Mouse (Mus musculus) bone marrow macrophage, adult 2 months (primary cell): ENCODE measurements around the gene Sp9. TPM values are rescaled to one million over a fixed set of nuclear protein-coding genes. Genes with fewer than 3 reads are reported as not detected.

Source experiments
- H3K27ac ChIP-seq: 2 replicates; pipeline ENCODE4 v1.5.1; 2012; ENCODE audit warnings: low read depth, low read length; ENCODE audit not compliant: insufficient read depth
- H3K4me1 ChIP-seq: 2 replicates; pipeline ENCODE4 v1.6.1; 2012; ENCODE audit warnings: low read length; ENCODE audit not compliant: control insufficient read depth, insufficient read depth
- H3K4me3 ChIP-seq: 2 replicates; pipeline ENCODE4 v1.5.1; 2012; ENCODE audit warnings: mild to moderate bottlenecking, low read length, moderate library complexity; ENCODE audit not compliant: insufficient read depth
- CTCF ChIP-seq: IDR thresholded peaks from 2 replicates; pipeline ENCODE4 v1.5.1; 2012; ENCODE audit warnings: low read depth, mild to moderate bottlenecking, low read length, moderate library complexity
- POLR2A ChIP-seq: IDR thresholded peaks from 2 replicates; pipeline ENCODE4 v1.6.1; 2012; ENCODE audit warnings: mild to moderate bottlenecking, low read depth, low read length, borderline replicate concordance
- polyA plus RNA-seq: library from polyadenylated mRNA; stranded (reverse); fragments of >200 nt; gene quantifications from 2 replicates; pipeline ENCODE4 v1.2.4, GENCODE M21; 2012; ENCODE audit not compliant: missing spikeins, insufficient read depth, insufficient read length

The Sp9 gene
- polyA plus RNA-seq, 1 experiment: not detected

DNA sequence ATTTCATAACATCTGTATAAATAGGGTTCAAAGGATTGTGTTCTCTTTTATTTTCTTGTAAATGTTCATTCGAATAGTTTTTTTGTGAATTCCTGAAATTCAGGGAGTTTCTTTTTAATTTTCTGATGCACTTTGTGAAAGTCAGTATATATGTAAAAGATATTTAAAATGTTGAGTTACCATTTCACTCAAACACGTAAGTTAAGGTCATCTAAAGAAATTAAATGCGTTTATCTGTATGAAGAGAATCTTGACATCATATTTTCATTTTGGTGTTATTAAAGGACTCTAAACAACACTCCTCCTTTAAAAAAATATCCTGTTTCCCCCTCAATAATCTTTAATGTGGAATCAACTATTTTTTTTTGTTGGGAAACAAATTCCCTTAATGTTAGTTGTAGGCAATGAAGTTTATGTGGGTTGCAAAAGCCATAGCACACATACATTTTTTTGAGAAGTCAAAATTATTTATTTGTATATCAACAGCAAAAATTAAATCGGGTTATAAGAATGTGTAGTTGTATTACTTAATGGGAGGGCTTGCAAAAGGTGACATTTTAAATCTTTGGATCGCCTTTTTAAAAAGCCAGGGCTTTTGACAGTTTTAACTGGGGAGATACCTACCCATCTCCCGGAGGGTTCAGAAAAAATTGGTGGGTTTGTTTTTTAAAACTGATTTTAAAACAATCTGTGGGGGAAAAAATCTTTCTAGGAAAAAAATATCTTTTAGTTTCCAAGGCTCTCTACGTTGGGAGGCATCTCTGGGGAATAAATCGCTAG is 3.7 kb downstream of the Sp9 start:
- no peak for TF ChIP-seq POLR2A
- TF ChIP-seq CTCF: no peak
- Histone ChIP-seq H3K4me1 (no peaks in the 10 kb centered on the region; the same call in 1 of the 2 replicates), H3K4me3 (no peak overlapping the region), H3K27ac (no peak overlapping the region)

DNA sequence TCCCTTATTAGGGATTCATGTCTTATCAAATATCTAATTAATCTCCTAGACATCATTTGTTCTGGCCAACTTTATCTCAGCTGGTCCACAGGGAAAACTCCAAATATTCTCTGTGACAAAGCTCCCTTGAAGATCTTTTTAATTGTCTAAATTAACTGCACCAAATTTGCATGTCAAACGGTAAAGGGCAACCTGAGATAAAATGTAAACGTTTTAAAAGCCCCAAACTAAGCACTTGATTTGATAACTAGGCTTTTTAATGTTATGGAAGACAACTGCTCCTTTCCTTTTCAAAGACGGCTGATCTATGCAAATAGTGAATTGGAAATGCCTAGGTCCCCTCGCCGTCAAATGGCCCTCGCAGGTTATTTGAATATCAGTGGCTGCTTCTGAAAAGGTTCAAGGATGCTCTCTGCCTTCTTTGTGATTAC is 4.4 kb downstream of the Sp9 start:
- no peaks in the 10 kb centered on the region; the same call in 1 of the 2 replicates for H3K4me1 ChIP-seq
- H3K27ac ChIP-seq: no peak overlapping the region
- no peak for TF ChIP-seq POLR2A
- TF ChIP-seq CTCF: no peak
- no peak overlapping the region for H3K4me3 ChIP-seq

DNA sequence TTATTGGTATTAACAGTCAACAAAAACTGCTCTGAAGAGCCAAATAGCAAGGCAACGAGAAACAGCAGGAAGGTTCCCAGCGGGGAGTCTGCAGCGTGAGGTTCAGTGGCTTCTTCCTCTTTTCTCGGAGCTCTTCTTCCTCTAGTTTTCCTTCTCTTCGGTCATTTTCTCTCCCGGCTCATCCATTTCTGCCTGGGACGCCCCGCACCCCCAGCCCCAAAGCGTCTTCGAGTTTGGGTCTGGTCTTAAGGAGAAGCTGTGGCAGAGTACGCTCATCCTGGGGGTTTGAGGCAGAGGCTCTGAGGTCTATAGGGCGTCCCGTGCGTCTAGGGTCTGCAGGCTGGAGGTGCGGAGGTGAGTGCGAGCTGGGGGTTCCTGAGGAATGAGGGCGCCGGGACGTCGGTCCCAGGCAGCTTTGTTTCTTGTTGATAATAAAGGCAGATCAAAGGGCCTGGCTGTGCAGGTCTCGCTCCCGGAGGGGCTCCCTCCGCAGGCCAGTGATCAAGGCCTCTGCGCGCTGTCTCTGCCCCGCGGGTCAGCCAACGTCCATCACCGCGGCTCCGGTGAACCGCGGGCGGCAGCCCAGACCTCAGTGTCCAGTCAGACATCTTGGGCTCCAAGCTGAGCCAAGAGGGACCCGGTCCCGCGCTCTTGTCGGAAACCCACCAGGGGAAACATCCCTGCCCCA is 5.4 kb downstream of the Sp9 start:
- Histone ChIP-seq H3K4me3 (peak overlapping the region; percentile 22), H3K4me1 (no peaks in the 10 kb centered on the region; the same call in 1 of the 2 replicates), H3K27ac (no peak overlapping the region)
- TF ChIP-seq POLR2A (no peak), CTCF (no peak)

DNA sequence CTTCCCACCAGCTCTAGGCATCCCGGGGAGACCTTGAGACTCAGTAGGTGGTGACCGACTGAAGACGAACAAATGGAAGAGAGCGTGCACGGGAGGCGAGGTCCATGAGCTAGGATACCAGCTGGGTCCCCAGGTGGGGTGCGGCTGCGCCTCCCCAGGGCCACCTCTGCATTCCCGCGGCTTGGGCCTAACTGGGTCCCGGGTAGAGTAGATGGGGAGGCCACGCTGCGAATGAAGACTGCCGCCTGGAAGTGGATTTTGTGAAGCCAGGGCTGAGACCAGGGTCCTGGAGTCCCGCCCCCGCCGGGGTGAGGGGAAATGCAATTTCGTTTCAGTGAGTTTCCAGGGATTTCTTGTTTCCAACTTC is 6.0 kb downstream of the Sp9 start:
- TF ChIP-seq POLR2A: no peak
- TF ChIP-seq CTCF: no peak
- H3K4me1 ChIP-seq: no peaks in the 10 kb centered on the region; the same call in 1 of the 2 replicates
- H3K4me3 ChIP-seq: peak overlapping the region; percentile 22; the same call in 1 of the 2 replicates

DNA sequence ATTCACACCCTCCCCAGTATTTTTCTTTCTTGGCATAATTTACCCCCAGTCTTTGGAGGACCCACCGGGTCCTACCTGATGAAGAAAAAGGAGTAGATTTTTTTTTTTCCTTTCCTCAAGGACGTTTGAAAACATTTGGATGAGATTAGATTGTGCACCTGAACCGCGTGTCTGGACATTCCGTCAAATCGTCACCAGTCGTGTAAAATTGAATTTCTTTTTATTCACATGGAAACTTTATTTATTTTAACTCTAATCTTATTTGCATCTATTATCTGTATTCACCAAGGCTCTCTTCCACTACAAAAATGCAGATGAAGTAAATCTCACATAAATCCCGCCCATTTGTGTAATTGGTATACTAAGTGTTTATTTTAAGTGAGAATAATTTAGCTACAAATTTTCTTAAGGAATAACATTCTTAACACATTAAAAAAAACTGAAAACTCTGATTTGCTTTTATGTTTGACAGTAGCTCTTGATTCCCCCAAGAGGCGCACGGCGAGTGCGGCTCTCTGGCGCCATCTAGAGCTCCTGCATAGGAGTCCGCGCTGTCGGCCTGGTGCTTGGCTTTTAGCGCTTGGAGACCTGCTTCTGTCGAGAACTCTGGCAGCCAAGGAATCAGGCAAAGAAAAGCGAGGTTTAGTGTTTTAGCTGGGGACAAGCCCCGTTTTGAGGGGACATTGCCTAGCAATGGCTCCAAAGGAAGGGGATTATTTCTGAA is 6.6 kb downstream of the Sp9 start:
- Histone ChIP-seq H3K4me1 (no peaks in the 10 kb centered on the region; the same call in 1 of the 2 replicates), H3K27ac (no peak overlapping the region), H3K4me3 (peak overlapping the region; percentile 46)
- no peak for TF ChIP-seq POLR2A
- TF ChIP-seq CTCF: peak; percentile 89

More for the DNA sequence above, 6.0 kb downstream of the Sp9 start:
- H3K27ac ChIP-seq: no peak overlapping the region

DNA sequence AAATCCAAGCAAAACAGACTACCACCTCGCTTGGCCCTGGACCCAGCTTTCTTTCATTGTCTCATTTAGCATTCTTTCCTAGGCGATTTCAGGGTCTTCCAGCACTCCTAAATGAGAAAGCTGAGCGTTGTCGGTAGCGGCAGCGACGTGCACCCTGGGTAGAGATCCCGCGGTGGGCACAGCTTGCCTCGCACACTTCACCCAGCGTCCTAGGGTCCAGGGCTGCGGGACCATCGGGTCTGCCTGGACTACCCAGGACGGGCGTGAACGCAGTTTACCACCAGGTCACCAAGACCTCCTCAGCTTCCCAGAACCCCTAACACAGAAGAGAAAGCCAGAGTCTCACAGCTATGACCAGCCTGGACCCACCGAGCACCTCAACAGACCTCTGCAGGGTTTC is 7.1 kb downstream of the Sp9 start:
- H3K27ac ChIP-seq: no peak overlapping the region
- H3K4me1 ChIP-seq: no peaks in the 10 kb centered on the region; the same call in 1 of the 2 replicates
- TF ChIP-seq POLR2A: no peak
- TF ChIP-seq CTCF: no peak
- H3K4me3 ChIP-seq: peak overlapping the region; percentile 46

DNA sequence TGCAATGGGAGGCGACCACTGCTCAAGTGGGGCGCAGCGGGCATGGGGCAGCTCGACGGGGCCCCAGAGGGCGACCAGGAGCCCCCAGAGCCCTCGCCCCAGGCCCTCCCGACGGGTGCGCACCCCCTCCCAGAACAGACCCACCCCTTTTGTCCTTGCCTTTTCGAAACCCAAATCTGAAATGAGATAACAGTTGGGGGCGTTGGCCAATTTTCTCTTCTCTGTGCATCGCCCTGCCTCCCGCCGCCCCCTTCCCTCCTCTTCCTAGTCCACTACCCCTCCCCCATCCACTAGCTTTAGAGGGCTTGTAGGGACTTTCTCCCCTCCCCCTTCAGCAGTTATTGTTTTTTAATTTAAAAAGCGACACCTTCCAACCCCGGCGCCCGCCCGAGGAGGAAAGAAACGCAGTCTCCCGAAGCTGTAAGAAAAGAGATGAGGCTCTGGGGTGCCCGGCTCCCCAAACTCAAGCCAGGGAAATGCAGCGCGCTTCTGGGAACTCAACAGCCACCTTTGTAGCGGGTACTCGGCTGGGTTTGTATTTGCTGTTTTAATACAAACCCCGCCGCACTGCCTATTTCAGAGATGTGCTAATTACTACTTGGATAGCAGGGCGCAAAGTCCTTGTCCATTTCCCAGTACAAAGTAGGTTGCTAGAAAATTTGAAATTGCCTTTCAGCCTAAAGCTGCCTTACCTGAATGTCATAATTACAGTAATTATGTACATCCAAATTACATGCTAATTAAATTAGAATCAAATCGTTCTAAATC is 7.7 kb downstream of the Sp9 start:
- TF ChIP-seq POLR2A (no peak), CTCF (no peak)
- Histone ChIP-seq H3K4me1 (no peaks in the 10 kb centered on the region; the same call in 1 of the 2 replicates), H3K27ac (no peak overlapping the region), H3K4me3 (peak overlapping the region; percentile 46)

DNA sequence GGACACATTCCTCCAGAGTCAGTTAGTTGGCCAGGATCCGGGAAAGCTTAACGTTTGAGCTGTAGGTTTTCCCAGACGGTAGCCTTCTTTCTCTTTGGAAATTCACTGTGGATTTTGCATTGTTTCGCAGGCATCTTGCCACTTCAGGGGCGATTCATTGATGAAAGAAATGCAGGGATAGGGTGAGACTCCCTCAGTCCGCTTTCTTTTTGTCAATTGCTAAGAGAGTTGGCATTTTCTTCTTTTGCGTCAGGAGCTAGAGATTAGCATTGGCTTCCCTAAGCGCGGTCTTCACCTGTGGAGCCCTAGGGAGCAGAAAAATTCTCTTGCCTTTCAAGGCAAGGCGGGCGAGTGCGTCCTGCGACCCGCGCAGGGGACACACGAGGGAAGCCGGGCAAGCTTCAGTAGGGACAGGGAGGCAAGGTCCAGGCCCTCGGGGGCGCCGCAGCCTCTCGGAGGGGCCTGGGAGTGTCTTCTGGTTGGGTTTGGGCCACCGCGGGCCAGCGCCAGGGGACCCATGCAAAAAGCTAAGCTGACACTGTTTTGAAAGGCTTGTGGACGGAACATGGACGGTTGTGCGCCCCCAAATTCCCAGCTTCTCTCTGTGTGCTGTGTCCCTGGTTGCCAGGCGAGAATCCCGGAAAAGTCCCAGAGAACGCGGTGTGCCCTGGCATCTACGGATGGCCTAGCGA is 8.8 kb downstream of the Sp9 start:
- Histone ChIP-seq H3K27ac (no peak overlapping the region), H3K4me1 (no peaks in the 10 kb centered on the region; the same call in 1 of the 2 replicates), H3K4me3 (peak overlapping the region; percentile 28; the same call in 1 of the 2 replicates)
- TF ChIP-seq CTCF (no peak), POLR2A (no peak)

DNA sequence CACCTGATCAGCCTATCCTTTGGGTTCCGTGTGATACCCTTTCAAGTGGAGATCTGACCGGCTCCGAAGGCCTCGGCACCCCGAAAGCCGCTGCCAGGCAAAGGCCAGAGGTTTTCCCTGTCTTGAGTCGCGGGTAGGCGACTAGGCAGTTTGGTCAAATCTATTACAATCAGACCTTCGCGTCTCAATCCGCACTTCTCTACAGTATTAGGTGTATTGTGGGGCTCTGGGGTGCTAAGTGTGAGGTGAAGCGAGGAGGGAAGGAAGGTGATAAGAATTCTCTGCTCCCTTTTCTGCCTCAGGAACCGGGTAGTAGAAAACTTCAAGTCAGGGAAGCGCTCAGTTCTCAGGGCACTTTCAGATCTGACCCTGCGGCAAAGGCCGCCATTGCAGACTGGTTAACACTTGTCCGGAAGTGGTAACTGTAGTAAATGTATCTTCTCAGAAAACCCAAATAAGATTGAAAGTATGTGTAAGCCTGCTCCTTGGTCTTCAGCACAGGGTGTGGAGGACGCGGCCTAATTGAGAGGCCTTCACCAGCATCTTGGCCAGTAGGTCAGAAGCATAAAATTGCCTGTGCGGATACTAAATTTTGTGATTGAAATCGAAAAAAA is 9.4 kb downstream of the Sp9 start:
- TF ChIP-seq CTCF (no peak), POLR2A (no peak)
- no peak overlapping the region for H3K4me3 ChIP-seq
- no peak overlapping the region for H3K27ac ChIP-seq
- H3K4me1 ChIP-seq: no peaks in the 10 kb centered on the region; the same call in 1 of the 2 replicates
